Mouse (Mus musculus) megakaryocyte, adult 5-6 weeks (primary cell): Measurements from ENCODE around the gene Chd6. TPM values are rescaled to one million over a fixed set of nuclear protein-coding genes. Genes with fewer than 3 reads are reported as not detected.

Experiments used
- ATAC-seq: 2 replicates; pipeline ENCODE4 v1.8.0; 2016; ENCODE audit warnings: mild to moderate bottlenecking, inconsistent platforms; ENCODE audit not compliant: poor library complexity, severe bottlenecking
- total RNA-seq, 2 experiments: library from RNA; stranded (forward) in 1 of 2; stranded (reverse) in 1 of 2; fragments of 153-499, 151-499 nt in 1 of 2; fragments of 221-1000, 200-1000 nt in 1 of 2; gene quantifications; 2 replicates each; pipeline versions ENCODE4 v1.2.3 to v1.2.4; 2015 to 2017

Gene Chd6
- total RNA-seq, 2 experiments from 2014 or later, result 21.4 to 22.7 TPM

DNA sequence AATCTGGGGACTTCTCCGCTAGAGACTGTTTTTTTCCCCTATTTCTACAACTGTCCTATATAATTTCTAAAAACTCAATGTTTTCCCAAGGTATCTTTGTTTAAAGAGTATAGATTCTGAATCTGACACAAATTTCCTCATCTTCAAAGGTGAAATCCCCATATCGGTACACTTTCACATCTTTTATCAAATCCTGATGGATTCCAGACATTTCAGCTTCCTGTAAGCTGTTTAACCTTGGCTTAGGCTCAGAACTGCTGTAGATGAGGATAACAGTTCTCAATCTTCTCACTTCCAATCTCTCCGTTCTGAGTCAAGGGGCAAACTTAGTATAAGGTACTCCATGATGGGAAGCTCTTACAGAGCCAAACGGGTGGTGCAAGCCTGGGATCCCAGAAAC lies 32.6 kb downstream of the Chd6 start:
- no peak for ATAC-seq

DNA sequence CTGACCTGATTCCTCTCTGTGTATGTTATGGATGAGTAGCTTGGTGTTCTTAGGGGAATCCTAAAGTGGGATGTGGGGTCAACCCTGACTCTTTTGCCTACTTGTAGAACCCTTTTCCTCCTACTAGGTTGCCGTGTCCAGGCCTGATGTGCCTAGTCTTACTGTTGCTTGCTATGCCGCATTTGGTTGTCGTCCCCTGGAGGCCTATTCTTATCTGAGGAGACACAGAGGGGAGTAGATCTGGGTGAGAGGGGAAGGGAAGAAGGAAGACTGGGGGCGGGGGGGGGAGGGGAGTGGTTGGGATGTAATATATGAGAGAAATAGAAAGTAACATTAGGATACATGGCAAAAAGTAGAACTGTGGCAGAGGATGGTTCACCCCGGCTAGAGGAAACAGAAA lies 33.3 kb downstream of the Chd6 start:
- ATAC-seq, result no peak

DNA sequence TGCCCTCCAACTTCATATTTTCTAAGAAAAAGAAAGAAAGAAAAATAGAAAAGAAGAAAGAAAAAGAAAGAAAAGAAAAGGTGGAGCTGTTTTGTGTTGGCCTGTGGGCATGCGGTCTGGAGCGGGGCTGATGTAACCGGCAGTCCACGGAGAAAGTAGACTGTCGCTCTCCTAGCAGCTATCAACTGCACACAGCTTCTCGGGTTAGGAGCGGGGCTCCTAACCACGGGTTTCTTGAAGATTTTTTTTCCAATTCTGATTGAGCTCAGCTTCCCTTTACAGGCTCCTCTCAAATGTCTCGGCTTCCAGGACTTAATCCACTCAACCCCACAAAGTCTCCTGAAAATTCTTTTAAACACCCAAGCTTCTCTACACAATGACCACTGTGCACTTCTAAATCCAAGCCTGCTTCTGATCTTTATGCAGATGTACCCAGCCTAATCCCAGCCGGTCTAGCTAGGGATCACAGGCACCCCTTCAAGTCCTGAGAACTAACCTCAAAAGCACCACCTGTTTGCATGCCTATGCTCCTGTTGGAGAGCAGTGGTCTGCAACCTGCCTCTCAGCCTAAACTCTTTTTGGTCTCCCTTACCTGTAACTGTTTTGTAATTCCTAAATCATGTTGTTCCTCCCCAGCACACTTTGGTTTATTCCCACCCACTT lies 42.6 kb downstream of the Chd6 start:
- ATAC-seq, result no peak

DNA sequence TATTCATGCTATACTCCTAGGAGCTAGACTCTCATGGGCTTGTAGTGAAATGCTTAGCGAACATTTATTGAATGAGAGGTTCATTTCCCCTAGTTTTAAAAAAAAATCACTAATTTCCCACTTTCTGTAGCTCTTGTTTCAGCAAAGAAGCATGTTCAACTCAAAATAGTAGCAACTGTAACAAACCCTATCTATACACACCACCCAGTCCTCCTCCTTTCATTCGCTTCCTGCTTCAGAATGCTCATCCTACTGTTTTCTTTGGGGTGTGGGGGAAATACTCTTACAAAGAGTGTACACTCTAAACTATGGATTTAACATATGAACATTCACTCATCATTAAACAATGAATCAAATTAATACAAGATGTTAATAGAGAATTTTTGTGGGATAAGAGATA lies 43.3 kb downstream of the Chd6 start:
- ATAC-seq, result no peak

DNA sequence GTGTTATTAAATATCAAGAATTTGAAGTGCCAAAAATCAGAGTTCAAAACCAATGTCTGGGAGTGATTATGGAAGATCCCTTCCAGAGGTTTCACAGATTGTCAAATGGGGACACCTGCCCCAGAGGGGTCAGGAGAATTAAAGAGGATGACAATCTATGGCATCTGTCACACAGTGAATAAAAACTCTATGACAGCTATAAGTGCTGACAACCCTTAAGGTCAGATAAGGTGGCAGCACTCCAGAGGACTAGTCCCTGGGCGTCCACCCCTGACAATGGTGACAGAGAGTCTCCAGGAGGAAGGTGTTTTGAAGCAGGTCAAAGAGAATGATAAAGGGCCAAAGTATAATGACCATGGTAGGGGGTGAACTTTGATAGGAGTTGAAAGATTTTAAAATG lies 44.0 kb downstream of the Chd6 start:
- ATAC-seq, result no peak

DNA sequence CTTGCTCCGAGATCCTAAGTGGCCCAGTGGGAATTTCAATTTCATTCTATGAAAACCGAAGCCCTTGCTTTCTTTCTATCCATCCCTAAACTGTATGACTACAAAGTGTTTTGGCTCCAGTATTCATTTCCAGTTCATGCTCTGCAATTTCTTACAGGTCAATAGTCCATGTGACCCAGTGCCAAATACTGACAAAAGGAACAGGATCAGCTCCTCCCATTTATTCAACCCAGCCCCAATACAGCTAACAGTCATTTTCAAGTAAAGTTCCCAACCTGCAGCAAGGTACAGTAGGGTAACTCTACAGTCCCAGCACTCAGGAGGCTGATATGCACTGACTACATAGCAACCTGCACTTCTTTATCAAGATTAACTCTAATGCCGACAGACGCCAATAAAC lies 50.0 kb downstream of the Chd6 start:
- no peak for ATAC-seq

DNA sequence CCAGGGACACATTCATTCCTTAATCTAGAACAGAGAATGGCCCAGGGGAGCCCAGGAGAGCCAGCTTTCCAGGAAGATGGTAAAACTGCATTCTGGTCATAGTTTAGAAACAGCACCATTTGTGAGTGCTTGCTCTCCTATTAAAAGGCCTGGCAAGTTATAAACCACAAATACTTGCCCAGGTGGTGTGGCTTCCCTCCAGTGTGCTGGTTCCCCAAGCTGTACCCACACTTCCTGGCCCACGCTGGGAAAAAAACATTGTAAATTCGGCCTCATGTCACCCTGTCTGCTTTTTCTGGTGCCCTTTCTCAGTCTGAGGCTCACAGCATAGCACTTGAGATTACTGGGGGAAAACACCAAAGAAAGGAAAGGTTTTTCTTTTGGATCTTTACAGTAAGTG lies 55.1 kb downstream of the Chd6 start:
- ATAC-seq, result no peak

DNA sequence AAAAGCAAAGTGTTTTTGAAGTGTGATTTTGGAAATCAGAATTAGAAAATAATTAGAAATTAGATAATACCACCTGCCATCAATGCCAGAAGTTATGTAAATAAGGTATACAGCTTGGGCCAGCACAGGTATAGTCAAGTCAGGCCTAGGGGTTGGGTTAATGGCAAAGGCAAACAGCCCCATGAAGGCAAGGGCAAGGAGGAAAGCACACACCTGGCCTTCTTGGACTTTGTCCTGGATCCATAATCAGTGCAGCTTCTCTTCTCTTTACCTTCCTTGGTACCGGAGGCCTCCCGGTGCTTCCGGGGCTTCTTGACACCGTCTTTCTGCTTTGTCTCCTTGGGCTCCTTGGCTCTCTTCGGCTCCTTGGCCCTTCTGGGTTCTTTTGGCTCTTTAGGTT lies 56.7 kb downstream of the Chd6 start:
- no peak for ATAC-seq

DNA sequence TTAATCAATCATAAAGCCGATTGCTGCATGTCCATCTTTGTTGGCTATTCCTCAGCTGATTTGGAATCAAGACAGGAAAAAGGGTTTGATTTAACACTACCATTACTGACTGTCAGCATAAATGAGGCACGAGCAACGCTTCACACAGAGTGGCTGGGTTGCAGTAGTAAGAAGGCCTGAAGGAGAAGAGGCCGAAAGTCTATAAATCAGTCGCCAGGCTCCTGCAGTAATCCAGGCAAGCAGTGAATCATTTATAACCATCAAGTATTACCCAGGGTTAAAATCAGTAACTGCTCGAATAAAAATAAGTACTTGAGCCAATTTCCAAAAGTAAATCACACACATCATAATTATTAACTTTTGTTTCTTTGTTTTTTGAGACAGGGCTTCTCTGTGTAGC lies 59.4 kb downstream of the Chd6 start:
- no peak for ATAC-seq

DNA sequence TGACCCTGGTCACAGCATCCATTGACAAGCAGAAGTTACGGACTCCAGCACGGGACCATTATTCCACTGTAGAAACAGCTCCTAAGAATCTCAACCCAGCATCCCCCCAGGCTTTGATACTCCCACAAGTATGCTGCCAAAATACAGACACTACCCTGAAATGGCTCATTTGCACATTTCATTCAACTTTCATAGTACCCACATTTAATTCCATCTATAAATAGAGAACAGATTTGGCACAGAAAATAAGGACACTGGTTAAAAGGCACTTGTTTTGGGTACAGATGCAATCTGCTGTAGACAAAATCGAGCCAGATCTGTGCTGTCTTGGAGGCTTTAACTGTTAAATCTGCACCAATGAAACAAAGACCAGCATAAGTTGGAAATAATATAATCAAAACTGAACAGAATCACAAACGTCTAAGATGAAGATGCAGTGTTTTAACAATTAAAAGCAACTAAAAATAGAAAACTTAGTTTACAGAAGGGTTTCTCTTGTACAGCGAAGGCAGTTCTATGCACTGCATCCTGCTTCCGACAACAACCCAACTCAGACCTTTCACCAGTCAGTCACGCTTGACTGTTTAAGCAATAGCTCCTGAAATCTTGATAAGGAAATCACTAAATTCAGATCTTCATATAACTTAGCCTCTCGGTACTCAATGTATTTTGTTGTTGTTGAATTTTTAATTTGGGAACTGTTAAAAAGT lies 64.2 kb downstream of the Chd6 start:
- no peak for ATAC-seq

DNA sequence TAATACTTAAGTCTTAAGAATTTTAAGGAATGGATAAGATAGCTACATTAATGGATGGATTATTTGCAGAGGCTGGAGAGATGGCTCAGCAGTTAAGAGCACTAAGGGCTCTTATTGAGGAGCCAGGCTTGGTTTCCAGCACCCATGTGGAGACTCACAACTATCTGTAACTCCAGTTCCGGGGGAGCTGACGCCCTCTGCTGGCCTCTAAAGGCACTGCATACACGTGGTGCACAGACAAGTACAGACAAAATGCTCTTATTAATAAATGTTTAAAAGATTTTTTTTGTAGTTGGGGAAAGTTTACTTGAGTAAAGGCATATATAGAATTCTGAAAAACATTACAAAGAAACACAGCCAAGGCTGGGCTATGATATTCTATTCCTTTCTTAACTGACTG lies 66.0 kb downstream of the Chd6 start:
- ATAC-seq, result no peak

DNA sequence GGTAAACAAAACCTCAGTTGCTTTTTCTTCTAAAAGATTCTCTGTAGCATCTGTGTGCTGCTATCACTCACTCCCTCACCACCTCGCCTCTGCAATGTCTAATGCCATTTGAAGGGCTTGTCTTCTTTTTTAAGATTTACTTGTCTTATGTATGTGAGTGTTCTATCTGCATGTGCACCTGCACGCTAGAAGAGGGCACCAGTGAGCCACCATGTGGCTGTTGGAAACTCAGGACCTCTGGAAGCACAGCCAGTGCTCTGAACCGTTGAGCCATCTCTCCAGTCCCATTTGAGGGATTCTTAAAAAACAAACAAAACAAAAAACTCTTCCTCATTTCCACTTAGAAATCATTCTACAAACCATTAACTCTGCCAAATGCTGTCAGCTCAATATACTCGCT lies 68.1 kb downstream of the Chd6 start:
- no peak for ATAC-seq

DNA sequence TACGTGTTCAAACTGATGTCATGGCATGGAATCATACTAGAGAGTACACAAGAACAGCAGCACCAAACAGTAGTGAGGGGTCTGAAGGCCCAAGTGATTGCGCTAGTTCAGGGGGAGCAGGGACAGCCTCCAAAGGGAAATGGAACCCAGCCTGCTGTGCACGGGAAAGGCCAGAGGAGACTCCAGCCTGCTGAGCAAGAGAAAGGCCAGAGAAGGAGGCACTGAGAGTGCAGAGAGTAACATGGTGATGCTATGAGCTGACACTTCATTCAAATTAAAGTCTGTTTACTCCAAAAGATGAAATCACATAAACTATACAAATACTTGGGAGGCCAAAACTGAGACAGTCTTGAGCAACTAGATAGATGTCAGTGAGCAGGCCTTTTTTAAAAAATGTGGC lies 71.1 kb downstream of the Chd6 start:
- no peak for ATAC-seq

DNA sequence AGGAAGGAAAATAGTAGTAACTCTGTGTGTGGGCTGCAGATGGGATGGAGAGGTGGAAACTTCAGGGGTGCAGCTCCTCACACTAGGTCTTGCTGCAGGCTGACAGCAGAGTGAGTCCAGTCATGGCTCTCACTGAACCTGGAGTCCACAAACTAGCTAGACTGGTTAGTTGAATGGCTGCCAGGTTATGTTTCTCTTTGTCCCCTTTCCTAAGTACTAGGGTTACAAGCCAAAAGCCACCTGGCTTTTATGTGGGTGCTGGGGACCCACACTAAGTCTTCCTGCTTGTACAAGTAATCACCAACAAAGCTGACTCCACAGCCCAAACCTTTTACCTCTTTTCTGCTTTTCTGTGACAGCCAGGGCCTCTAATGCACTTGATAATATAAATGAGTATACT lies 75.7 kb downstream of the Chd6 start:
- no peak for ATAC-seq

DNA sequence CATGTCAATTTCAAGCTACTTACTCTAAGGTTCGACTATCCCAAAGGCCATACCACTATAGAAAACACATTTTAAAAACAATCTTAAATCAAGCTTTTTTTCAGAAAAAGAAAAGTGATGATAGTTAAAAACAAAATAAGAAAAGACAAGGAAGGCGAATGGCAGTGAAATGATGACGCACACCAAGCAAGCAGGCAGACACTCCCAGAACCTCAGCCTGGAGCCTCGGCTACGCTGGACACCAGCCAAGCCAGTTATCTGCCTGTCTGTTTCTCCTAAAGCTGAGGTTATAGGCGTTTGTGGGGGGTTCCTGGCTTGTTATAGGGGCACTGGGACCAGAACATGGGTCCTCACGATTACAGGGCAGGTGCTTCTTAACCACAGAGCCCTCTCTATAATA lies 76.5 kb downstream of the Chd6 start:
- no peak for ATAC-seq

DNA sequence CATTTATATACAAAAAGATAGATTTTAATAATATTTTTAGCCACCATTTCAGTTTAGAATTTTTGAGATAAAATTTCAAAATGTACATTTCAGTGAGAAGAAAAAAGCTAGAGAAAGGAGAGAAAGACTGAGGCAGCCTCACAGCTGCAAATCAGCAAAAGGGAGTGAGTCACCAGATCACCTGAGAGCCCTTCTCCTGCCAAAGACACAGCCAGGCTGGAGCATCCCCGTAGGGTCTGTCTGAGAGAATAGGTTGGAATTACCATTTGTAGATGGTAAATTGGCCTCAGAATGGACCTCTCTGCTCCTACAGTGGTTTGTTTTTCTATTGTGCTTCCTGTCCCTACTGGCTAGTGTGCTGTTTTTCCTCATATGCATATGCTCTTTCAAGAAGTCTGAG lies 84.3 kb downstream of the Chd6 start:
- ATAC-seq, result no peak

DNA sequence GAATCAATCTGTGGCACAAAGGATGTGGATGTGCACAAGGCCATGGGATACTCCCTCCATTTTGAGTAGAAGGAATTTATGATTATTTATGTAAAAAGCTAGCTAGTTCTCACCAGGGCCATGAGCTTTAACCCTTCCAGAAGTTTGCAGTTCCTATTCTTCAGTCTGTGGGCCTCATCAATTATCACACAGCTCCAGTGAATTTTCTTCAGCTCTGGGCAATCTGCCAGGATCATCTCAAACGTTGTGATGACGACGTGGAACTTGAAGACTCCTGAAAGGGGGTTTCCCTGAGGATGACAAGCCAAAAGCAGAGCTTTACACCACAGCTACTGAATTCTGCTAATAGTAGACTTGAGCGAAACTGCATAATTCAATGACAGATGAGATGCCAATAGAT lies 91.0 kb downstream of the Chd6 start:
- ATAC-seq, result no peak

DNA sequence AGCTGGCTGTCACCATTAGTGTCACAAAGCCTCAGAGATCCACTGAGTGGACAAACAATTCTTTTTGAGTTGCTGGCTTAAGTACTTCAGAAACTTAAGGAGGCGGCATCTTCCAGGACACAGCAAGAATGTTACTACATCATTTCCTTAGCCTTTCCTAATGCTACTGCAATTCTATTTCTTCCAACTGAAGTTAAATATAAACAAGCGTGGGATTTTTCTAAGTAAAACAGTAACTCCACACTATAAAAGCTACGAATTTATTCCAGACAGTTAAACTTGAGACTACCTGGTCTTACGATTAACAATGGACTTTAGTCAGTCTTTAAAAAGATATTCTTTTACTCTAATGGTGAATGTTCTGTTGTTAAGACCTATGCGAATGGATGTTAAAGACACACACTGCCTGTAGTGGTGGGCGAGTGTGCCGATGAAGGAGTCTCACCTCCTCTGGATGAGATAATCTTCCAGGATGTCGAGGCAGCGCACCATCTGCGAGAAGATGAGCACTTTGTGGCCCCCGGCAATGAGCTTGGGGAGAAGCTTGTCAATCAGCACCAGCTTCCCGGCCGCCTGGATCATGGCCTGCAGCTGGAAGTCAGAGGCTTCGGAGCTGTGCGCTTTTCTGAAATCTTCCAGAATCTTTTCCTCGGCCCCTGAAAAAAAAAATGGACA lies 96.2 kb downstream of the Chd6 start:
- ATAC-seq, result no peak

DNA sequence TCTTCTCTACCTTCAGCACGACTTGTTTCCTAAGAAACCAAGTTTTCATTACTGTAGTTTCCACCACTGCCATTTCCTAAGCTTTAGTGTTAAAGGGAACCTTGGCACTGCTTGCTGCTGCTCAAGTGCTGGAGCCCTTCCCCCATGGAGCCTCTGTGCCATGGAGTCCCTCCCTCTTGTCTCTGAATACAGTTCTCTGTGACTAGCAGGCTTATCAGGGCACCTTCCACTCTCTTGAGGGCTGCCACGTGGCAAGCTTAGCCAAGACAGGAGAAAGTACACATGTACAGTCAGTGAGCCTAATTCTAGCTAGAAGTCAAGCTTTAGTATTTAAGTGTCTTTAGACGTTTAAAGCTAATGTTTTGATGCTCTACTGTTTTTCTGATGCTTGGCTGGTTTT lies 104.5 kb downstream of the Chd6 start:
- ATAC-seq, result no peak

DNA sequence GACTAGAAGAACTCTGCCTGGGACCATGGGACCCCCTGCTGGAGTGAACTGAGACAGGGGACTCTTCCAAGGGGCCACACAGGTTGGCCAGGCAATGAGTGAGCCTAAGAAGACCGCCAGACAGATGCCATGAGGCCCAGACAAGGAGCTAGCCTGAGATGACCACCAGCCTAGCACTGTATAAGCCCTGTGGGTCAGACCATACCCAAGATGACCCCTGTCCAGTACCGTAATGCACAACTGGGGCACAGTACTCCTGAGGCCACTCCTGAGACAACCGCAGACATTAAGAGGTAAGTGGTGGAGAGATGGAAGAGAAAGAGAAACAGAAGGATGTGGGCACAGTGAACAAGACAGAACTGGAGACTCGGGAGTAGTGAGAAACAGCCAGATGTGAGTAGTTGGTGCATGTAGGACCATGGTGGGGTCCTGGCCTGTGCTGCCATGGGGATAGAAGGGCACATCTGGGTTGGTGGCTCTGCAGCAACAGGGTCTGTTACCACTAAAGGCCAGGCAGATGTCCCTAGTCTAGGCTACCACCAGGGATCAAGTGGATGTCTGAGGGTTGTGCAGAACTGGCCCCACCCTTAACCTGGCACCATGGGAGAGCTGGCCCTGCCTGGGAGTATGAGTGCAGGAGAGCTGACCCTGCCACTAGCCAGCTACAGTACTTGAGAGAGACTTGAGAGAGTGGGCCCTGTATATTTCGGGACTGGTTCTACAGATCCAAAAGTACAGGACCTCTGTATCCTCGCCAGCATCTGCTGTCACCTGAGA lies 111.7 kb downstream of the Chd6 start:
- ATAC-seq, result no peak

DNA sequence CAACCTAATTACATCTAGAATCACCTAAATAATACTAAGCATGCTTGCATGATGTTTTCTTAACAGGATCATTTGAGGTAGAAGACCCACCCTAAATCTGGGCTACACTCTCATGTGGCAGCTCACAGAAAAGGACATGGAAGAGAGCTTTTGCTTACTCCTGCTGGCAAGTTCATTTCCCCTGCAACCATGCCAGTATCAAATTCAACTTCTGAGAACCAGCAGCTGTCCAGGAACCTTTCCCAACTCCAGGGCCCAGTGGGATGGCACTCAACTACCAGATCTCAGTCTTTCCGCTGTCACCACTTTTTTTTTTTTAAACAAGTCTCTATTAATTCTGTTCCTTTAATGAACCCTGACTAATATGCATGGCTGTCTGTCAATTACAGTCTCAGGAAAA lies 114.7 kb downstream of the Chd6 start:
- no peak for ATAC-seq

DNA sequence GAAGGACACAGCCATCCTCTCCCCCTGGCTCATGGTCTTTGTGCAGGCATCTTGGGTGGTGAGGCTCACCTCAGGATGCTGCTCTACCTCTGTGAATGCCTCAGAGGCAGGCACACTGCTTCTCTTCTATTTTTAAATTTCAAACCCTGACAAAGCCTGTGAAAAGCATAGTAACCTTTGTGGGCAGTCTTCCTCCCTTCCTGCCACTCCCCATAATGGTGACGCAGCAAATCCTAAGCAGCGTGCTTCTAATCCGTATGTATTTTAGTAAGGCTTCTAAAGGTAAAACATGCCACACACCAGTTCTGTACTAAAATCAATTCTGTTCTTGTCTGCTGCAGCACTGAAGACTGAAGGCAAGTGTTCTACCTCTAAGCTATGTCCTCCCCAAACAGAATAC lies 116.4 kb downstream of the Chd6 start:
- no peak for ATAC-seq
